Mouse (Mus musculus) CH12.LX (cell line): ENCODE data around the gene Abraxas1. TPM values are rescaled to one million over a fixed set of nuclear protein-coding genes. Genes with fewer than 3 reads are reported as not detected.

Experiments
- DNase-seq: peaks from one replicate; pipeline ENCODE4 v3.0.0-alpha.2; 2013; ENCODE audit errors: extremely low read depth
- H3K27ac ChIP-seq: 2 replicates; pipeline ENCODE4 v1.5.1; 2012; ENCODE audit warnings: low read depth, mild to moderate bottlenecking, control low read depth, moderate library complexity; ENCODE audit not compliant: insufficient read depth
- H3K27me3 ChIP-seq: replicated peaks from 2 replicates; pipeline ENCODE3; 2012; ENCODE audit warnings: inconsistent platforms
- H3K36me3 ChIP-seq, 2 experiments: replicated peaks in 1 of 2; 2 replicates each; pipeline versions ENCODE3 to v1.6.1; 2012; ENCODE audit warnings: inconsistent platforms in 1 of 2, low read length in 1 of 2, mild to moderate bottlenecking in 1 of 2, mixed read lengths in 1 of 2, moderate library complexity in 1 of 2; ENCODE audit not compliant: control insufficient read depth in 1 of 2, insufficient read depth in 1 of 2
- H3K4me1 ChIP-seq, 2 experiments: 2 replicates each; pipeline ENCODE4 v1.6.1; 2012; ENCODE audit warnings: inconsistent platforms in 1 of 2, moderate library complexity in 1 of 2; ENCODE audit not compliant: insufficient read depth in 2 of 2, control insufficient read depth in 1 of 2
- H3K4me2 ChIP-seq: 2 replicates; pipeline ENCODE4 v1.6.1; 2012; ENCODE audit warnings: low read depth, mild to moderate bottlenecking, control low read depth; ENCODE audit not compliant: poor library complexity, insufficient read depth, severe bottlenecking
- H3K4me3 ChIP-seq, 3 experiments: fragments of 150-350 bp in 1 of 3; sonication (generic) in 1 of 3; replicated peaks in 1 of 3; 2 replicates each; pipeline versions ENCODE3 to v1.5.1; 2011 to 2012; ENCODE audit warnings: low read depth in 2 of 3, low read length in 2 of 3, mild to moderate bottlenecking in 2 of 3, moderate library complexity in 2 of 3, control low read depth in 1 of 3, improper control_type of control experiment in 1 of 3, inconsistent platforms in 1 of 3, mixed read lengths in 1 of 3; ENCODE audit not compliant: poor library complexity in 1 of 3
- H3K79me2 ChIP-seq: replicated peaks from 2 replicates; pipeline ENCODE4 v1.6.1; 2012; ENCODE audit warnings: mild to moderate bottlenecking, moderate library complexity; ENCODE audit not compliant: control insufficient read depth, poor library complexity, insufficient read depth, severe bottlenecking; ENCODE audit errors: extremely low read depth
- H3K9ac ChIP-seq: 2 replicates; pipeline ENCODE4 v1.6.1; 2012; ENCODE audit warnings: low read depth, mild to moderate bottlenecking, control low read depth, moderate library complexity; ENCODE audit not compliant: insufficient read depth
- H3K9me3 ChIP-seq: replicated peaks from 2 replicates; pipeline ENCODE3; 2012; ENCODE audit warnings: low read length, inconsistent platforms, mixed read lengths
- BHLHE40 ChIP-seq: IDR thresholded peaks from 2 replicates; pipeline ENCODE4 v1.6.1; 2011; ENCODE audit warnings: mild to moderate bottlenecking, low read depth, low read length, improper control_type of control experiment
- GABPA ChIP-seq: IDR thresholded peaks from 2 replicates; pipeline ENCODE4 v1.6.1; 2012; ENCODE audit warnings: low read depth, low read length, improper control_type of control experiment, inconsistent platforms; ENCODE audit not compliant: insufficient replicate concordance
- MAFK ChIP-seq: IDR thresholded peaks from 2 replicates; pipeline ENCODE4 v1.6.1; 2011; ENCODE audit warnings: low read length, improper control_type of control experiment; ENCODE audit not compliant: insufficient replicate concordance
- NELFE ChIP-seq: IDR thresholded peaks from 2 replicates; pipeline ENCODE4 v1.6.1; 2011; ENCODE audit warnings: low read depth, low read length, improper control_type of control experiment
- PAX5 ChIP-seq: IDR thresholded peaks from 2 replicates; pipeline ENCODE4 v1.6.1; 2012; ENCODE audit warnings: low read length, inconsistent platforms, mixed read lengths
- POLR2A ChIP-seq: IDR thresholded peaks from 2 replicates; pipeline ENCODE4 v1.6.1; 2011; ENCODE audit warnings: low read depth, mild to moderate bottlenecking, improper control_type of control experiment, low read length
- POLR2AphosphoS2 ChIP-seq: IDR thresholded peaks from 2 replicates; pipeline ENCODE4 v1.6.1; 2011; ENCODE audit warnings: low read depth, low read length, improper control_type of control experiment
- RCOR1 ChIP-seq: conservative IDR thresholded peaks from 2 replicates; pipeline ENCODE4 v1.6.1; 2012; ENCODE audit warnings: low read depth, mild to moderate bottlenecking, inconsistent platforms, low read length, improper control_type of control experiment
- SIN3A ChIP-seq: IDR thresholded peaks from 2 replicates; pipeline ENCODE4 v1.6.1; 2012; ENCODE audit warnings: low read length, improper control_type of control experiment, inconsistent platforms
- SMC3 ChIP-seq: IDR thresholded peaks from 2 replicates; pipeline ENCODE4 v1.6.1; 2011; ENCODE audit warnings: low read depth, low read length, improper control_type of control experiment
- USF1 ChIP-seq: IDR thresholded peaks from 2 replicates; pipeline ENCODE4 v1.6.1; 2014; ENCODE audit warnings: low read depth, mild to moderate bottlenecking, inconsistent platforms, low read length, improper control_type of control experiment
- USF2 ChIP-seq: conservative IDR thresholded peaks from 2 replicates; pipeline ENCODE4 v1.6.1; 2011; ENCODE audit warnings: low read depth, low read length, improper control_type of control experiment
- ZKSCAN1 ChIP-seq: IDR thresholded peaks from 2 replicates; pipeline ENCODE4 v1.6.1; 2012; ENCODE audit warnings: low read depth, inconsistent platforms, low read length, improper control_type of control experiment, borderline replicate concordance
- ZMIZ1 ChIP-seq: IDR thresholded peaks from 2 replicates; pipeline ENCODE4 v1.6.1; 2012; ENCODE audit warnings: low read depth, mild to moderate bottlenecking, inconsistent platforms, low read length, improper control_type of control experiment
- dilution Hi-C: fragments of 300-500 bp; cut with MboI; formaldehyde crosslinking; loops from 2 replicates; pipeline ENCODE4 v1.14.3; 2020; ENCODE audit warnings: low sequenced_read_pairs; ENCODE audit not compliant: extremely low pct_unique_long_range_greater_than_20kb, extremely low pct_ligation_motif_present
- in situ Hi-C: fragments of 300-500 bp; cut with MboI; formaldehyde crosslinking; loops from 3 replicates; pipeline ENCODE4 v1.14.3; 2019; ENCODE audit warnings: low sequenced_read_pairs, low pct_ligation_motif_present, low pct_unique_long_range_greater_than_20kb, mixed read lengths
- polyA plus RNA-seq: library from polyadenylated mRNA; unstranded; fragments of >175 nt; gene quantifications from 2 replicates; pipeline ENCODE4 v1.2.1, GENCODE M21; 2012; ENCODE audit warnings: low read depth; ENCODE audit not compliant: insufficient read length
- total RNA-seq, 2 experiments: library from RNA; depleted of rRNA; stranded (reverse); fragments of 300-350 nt in 1 of 2; fragments of >200 nt in 1 of 2; gene quantifications; 2 replicates each; pipeline ENCODE4 v1.2.3; 2012 to 2014

The Abraxas1 gene
- total and polyA plus RNA-seq, 3 experiments, result 13.4 to 34.9 (median 30.9) TPM

GRCm38 (mm10) chr5:100861811-100862210, 41.0 kb upstream of the Abraxas1 start:
- H3K27me3 ChIP-seq, result no peaks in the 10 kb centered on the region
- H3K27ac ChIP-seq, result no peak overlapping the region
- dilution Hi-C loops, result no loop called here
- no peaks in the 10 kb centered on the region for H3K36me3 ChIP-seq
- in situ Hi-C loops, result no loop called here
- no peak overlapping the region for H3K4me2 ChIP-seq
- TF ChIP-seq ZKSCAN1, result no peak
- TF ChIP-seq USF2, result no peak
- no peak for TF ChIP-seq POLR2A
- no peaks in the 10 kb centered on the region for H3K9me3 ChIP-seq
- peaks cover 2 to 10% of the 10 kb centered on the region in 2 experiments; a peak in 3 of 4 replicates for H3K4me1 ChIP-seq
- no peak overlapping the region for H3K9ac ChIP-seq
- no peak for DNase-seq
- H3K79me2 ChIP-seq, result no peaks in the 10 kb centered on the region
- H3K4me3 ChIP-seq, result no peak overlapping the region

- H3K9me3 ChIP-seq, result no peaks in the 10 kb centered on the region
- H3K4me1 ChIP-seq, result peaks cover 5 to 17% of the 10 kb centered on the region in 2 experiments
- no peak overlapping the region for H3K4me2 ChIP-seq
- no peak overlapping the region for H3K4me3 ChIP-seq
- TF ChIP-seq PAX5 (no peak), USF1 (no peak), ZMIZ1 (no peak), SIN3A (no peak), POLR2AphosphoS2 (no peak), GABPA (no peak), MAFK (no peak), BHLHE40 (no peak), SMC3 (no peak), NELFE (no peak)
- in situ Hi-C loops (no loop called here), dilution Hi-C loops (no loop called here)
- no peaks in the 10 kb centered on the region for H3K79me2 ChIP-seq
- no peak for DNase-seq
- H3K9ac ChIP-seq, result no peak overlapping the region
- no peaks in the 10 kb centered on the region for H3K36me3 ChIP-seq
- H3K27ac ChIP-seq, result no peak overlapping the region
- H3K27me3 ChIP-seq, result no peaks in the 10 kb centered on the region
These were observed 40.4 kb upstream of the Abraxas1 start for GRCm38 (mm10) chr5:100861140-100861539.

- Histone ChIP-seq H3K27ac (no peak overlapping the region), H3K79me2 (no peaks in the 10 kb centered on the region), H3K4me1 (peaks cover 5 to 17% of the 10 kb centered on the region in 2 experiments), H3K9ac (no peak overlapping the region), H3K4me2 (no peak overlapping the region), H3K4me3 (no peak overlapping the region), H3K27me3 (no peaks in the 10 kb centered on the region), H3K36me3 (no peaks in the 10 kb centered on the region), H3K9me3 (no peaks in the 10 kb centered on the region)
- TF ChIP-seq POLR2A, result no peak
- TF ChIP-seq RCOR1, result no peak
- dilution Hi-C loops (no loop called here), in situ Hi-C loops (no loop called here)
- no peak for DNase-seq
These were observed 39.8 kb upstream of the Abraxas1 start for GRCm38 (mm10) chr5:100860417-100861053.
